Mouse (Mus musculus) urinary bladder, adult 2 months (tissue): ENCODE measurements around the gene Rnf207. TPM values are rescaled to one million over a fixed set of nuclear protein-coding genes. Genes with fewer than 3 reads are reported as not detected.
A peak's percentile ranks its signal among the peaks of the same experiment; 100 is the strongest.

ENCODE experiments used
- DNase-seq: peaks from one replicate; pipeline ENCODE4 v3.0.0; 2022; ENCODE audit warnings: low spot score
- polyA plus RNA-seq: library from polyadenylated mRNA; depleted of rRNA; stranded (reverse); fragments of >200 nt; gene quantifications from 2 replicates; pipeline ENCODE4 v1.2.3, GENCODE M21; 2012; rRNA removed

Rnf207 gene
- polyA plus RNA-seq: 28.0 and 34.9 TPM in 2 replicates

DNA sequence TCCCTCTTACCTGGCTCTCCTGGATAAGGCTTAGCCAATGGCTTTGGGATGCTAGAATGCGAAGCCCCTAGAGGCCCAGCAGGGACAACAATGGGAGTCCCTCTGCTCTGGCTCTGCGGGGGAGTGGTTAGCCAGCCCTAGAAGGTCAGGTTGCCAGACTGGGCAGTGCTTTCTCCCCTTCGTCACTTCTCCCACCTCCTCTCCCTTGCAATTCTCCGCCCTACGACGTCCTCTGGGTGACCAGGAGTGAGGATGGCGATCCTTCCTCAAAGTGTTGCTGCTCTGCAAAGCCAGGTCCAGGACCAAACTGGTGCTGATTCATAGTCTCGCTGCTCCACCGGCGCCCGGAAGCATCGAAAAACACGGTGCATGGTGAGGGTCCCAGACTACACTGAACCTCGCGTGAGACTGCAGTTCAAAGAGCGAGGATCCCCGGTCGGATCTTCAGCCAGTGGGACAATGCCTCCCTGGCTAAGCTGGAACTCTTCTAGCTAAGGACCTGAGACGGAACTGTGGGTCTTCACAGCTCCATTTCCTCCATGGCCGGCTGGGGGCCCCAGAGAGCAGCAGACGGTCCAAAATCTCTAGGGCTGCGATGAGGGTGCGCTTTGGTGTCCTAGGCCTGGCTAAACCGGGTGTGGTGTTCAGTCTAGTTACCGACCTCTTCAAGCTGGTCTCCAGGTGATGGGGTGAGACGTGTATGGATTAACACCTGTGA is at the start of gene Rnf207:
Rnf207 (minus strand) TSS at position 477 of the 718 bp plus-strand sequence.
- DNase-seq: peak; percentile 40

DNA sequence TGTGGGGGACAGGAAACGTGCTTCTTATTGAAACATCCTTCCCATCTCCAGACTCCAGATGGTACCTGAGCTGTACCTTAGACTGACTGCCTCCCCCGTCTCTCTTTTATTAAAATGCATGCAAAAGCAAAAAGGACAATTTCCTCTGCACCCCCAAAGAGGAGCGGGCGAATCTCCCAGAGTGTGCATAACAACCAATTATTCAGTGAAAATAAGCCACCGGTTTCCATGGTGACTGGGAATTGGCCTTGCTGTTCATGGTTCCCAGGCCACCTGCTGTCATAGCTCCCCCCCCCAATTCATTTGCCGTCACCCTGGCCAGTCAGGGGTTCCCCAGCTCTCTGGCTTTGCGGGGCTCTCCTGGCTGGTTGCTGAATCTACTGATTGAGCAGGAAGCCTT is 46.4 kb upstream of the Rnf207 start:
- no peak for DNase-seq

DNA sequence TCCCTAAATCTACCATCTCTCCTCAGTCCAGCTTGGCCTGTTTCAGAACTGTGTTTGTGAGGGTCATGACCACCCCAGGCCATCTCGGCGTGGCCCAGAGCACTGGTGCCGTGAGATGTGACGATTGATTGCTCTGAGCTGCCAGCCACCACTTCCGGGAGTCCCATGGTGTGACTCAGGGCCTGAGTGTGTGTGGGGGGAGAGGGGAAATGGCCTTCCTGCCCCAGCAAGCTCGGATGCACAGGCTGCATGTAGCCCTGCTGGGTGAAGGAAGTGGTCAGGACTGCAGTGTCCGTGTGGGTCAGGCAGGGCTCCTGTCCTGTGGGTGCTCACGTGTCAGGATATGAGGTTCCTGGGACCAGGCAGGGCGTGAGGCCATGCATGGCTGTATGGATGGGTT is 43.4 kb upstream of the Rnf207 start:
- DNase-seq: no peak

DNA sequence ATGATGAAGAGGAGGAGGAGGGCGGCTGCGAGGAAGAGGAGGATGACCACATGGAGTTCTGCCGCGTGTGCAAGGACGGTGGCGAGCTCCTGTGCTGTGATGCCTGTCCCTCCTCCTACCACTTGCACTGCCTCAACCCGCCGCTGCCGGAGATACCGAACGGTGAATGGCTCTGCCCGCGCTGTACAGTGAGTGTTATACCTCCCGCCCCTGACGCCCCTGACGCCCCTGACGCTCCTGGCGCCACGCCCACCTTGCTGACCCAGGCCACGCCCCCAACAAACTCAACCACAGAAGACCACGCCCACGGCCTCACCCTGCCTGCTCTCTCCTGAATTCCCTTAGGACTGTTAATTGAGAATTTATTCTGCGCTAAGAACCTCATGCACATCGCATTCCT is 42.1 kb upstream of the Rnf207 start:
- DNase-seq: no peak

DNA sequence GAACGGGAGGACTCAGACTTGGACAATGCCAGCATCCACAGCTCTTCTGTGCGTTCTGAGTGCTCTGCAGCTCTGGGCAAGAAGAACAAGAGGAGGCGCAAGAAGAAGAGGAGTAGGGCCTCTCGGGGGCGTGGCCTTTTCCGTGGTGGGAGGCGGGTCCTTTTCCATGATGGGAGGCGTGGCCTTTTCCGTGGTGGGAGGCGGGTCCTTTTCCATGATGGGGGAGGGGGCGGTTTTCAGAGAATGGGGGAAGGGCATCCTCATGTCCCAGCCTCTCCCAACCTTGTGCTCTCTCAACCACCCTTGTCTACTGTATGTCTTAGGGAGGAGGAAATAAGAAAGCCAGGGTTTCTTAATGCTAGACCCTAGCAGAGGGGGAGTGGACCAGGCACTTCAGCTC is 40.9 kb upstream of the Rnf207 start:
- no peak for DNase-seq

DNA sequence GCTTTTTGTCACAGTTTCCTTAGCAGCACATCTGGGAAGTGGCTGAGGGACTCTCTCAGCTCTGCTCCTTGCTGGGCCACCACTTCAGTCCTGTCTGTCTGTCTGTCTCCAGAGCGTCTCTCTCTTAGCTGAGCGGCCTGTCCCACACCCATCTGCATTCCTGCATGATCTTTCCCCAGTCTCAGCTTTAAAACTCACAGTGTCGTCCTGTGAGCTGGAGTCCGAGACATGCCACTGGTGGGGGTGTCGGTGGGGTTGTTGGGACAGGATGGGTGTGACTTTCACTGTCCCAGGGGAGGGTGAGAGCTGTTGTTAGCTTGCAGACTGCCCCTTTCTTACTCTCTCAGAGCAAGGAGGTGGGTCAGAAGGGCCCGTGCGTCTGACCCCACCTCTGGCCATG is 36.9 kb upstream of the Rnf207 start:
- DNase-seq: no peak

DNA sequence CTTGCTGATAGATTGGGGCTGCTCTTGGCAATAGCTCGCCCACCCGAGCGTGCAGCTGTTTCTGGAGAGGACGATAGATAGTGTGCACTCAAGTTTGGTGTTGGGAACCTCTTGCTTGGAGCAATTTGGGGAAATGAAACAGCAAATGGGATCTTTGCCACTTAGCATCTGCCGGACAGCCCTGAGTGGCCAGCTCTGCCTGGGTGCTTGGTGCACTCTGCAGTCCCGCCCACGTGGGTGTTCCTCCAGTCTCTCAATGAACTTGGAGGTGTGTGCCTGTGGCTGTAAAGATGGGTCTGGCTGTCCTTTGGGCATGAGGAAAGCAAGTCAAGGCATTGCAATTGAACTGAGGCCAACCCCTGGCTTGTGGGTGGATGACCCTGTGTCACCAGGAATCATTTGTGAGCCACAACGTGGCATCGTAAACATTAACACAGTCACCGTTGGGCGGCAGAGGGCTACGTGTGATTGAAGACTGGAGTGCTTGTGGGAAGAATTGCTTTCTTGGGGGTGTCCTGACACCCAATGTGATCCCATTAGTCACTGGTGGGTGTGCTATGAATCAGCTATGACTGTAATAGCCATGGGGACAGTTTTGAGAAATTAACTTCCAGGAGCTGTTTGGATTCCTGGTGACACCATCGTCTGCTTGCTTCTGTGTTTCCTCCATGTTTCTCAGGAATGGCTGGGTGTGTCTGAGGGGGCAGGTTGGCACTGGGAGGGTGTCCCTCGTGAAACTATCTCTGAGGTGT is 35.3 kb upstream of the Rnf207 start:
- DNase-seq: no peak

DNA sequence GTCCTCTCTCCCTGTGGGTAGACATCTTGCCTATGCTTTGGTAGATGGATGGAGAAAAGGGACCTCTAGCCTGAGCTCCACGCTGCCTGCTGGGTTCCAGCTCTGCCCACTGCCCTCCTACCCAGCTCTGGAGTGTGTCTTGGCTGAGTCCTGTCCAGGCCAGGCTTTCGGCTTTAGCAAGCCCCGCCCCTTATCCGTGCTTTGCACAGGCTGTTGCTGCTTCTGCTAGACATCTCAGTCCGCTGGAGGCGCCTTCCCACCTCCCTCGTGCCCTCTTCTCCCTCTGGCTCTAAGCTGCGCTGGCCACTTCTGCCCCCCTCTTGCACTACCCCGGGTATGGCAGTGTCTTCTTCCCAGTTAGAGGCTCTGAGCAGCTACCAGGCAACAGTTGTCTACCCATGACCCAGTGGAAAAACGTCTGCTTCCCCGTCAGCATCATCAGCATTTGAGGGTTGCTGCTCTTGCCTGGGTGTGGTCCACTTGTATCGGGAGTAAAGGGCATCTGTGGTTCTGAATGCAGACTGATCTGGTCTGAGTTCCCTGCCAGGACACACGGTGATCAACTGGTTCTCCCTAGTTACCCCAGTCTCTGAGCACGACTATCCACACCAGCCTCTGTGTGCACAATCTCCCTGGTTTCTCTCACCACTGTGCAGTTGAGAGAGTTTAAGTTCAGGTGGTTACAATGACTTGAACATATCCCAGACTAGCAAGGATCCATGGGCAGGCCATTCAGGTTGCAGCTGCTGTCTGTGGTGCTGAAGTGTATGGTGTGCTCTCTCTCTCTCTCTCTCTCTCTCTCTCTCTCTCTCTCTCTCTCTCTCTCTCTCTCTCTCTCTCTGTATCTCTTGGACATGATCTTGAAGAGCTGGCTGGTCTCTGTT is 32.9 kb upstream of the Rnf207 start:
- no peak for DNase-seq

DNA sequence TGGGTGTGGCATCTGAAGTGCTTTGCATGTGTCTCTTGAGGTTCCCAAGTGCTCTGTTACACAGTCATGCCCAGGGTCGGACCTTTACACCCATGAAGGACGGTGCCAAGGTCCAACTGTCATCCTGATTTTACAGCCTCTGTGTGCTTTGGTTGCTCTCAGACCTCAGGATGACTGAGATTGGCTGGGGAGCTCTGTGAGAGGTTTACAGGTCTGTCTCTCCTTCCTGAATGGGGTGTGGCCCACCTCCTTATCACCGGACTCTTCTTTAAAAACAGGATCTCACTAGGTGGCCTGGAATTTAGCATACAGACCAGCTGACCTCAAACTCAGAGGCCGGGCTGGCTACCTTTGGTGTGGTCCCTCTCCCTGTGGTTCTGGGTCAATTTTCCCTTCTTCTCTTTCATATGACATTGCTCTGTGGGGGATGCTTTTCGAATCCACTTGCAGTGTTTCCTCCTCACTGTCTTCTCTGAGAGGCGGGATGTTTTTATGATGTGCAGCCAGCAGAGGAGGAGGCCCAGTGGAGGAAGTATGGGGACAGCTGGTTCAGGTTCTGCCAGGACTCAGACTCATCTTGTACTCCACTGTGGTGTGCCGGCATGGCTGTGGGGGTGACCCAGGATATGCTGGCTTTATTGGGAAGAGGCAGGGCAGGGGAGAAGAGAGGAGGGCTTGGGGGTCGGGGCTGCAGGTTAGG is 32.1 kb upstream of the Rnf207 start:
- DNase-seq: no peak

DNA sequence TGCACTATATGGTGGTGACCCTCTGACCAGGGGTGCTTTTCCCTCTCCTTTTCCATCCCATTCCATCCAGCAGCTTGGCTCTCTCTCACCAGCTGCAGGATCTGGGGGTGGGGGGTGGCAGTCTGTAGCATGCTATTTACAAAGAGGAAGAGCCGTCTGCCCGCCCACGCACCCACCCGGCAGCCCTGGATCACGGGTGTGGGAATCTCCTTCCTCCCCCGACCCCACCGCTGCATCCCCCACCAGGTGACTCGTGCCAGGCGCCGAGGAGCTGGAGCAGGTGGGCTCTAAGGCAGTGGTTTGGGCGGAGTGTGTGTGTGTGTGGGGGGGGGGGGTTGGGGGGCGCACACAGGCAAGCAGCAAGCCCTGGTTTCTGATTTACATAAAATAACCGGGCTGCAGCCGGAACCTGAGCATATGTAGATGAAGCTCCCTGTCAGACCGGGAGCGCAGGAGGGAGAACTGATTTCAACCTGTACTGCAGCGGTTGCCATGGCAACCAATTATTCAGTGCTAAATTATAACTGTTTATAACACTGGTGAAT is 31.1 kb upstream of the Rnf207 start:
- no peak for DNase-seq

DNA sequence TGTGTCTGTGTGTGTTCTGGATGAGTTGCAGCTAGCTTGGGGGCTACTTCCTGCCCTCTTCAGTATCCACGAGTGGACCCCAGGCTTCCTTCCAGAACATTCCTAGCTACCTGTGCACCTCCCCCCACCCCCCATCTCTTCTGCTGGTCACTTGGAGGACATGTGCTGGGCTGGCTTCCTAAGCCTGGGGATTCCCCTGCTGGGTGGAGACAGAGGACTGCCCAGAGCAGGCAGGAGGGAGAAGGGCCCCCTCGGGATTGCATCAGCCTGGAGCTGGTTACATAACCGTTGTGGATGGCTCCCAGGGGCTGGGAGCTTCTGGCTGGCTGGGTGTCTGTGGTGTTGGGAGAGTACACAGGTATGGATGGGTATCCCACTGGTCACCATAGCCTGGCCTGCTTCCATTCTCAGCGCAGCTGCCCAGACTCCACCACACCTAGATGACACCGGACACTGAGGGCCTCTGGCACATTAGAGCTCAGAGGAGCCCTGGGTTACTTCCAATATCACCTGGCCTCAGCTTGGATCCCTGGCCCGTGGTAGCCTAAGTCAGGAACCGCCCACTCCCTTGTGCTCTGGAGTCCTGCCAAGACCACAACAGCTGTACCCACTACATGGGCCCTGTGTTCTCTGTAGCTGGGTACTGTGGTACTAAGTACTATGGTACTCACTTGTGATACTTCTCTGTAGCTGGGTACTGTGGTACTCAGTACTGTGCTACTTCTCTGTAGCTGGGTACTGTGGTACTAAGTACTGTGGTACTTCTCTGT is 26.5 kb upstream of the Rnf207 start:
- no peak for DNase-seq

DNA sequence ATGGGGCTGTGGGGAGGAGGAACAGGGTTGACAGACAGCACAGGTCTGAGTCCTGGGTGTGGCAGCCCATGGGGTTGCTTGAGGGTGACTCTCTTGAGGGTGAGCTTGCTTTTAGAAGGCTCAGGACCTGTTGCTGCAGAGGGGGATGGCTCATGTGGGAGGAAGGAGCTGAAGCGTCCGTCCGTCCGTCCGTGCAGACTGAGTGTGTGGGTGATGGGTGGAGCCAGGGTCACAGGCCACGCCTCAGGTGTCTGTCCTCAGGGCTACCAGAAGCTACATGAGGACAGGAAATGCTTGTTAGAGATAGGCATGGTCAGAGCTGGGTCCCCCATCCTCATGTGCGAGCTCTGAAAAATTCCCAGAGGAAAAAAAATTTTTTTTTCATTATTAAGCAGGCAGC is 25.9 kb upstream of the Rnf207 start:
- DNase-seq: no peak

DNA sequence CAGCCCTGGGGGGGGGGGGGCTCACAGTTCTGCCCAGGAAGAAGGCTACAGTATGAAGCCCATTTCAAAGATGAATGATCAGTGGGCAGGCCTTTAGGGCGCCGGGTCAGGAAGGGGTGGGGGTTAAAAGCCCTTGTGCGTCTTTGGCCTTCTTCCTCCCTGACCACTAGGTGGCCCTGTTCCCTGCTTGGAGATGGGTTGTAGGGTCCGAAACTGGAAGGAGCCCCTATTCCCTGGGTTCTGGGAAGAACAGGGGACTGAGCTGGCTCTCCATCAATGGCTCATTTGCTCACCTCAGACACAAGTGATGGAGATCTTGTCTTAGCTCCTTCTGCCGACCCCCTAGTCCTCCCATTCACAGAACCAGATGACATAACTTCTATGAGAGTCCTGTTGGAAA is 24.5 kb upstream of the Rnf207 start:
- no peak for DNase-seq

DNA sequence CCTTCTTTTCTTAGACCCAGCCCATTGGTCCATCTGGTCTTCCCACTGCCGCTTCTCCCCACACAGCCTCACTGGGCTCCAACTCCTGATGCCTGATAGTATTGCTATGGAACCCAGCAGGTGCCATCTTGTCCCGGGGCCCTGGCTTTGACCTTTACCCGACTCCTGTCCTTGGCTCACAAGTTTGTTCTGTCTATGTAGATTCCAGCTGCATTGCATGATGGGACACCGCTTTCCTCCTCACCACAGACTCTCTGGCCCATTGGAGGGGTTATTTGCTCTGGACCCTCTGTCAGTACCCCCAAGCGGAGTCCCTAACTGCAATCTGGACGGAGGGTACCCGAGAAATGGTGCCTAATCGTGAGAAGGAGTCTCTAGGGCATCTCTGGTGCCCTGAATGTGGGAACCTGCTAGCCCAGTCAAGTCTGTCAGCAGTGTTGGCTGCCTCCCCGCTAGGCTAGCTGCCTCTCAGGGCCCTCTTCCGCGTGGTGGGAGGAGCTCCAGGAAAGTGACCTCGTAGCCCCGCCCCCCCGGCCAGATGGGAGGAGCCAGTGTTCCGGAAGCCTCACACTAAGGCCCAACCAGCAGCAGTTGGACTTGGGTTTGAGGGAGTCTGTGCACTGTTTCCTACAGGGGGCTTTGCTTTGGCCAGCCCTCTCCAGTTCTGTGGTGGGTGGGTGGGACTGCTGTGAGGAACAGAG is 21.9 kb upstream of the Rnf207 start:
- no peak for DNase-seq

DNA sequence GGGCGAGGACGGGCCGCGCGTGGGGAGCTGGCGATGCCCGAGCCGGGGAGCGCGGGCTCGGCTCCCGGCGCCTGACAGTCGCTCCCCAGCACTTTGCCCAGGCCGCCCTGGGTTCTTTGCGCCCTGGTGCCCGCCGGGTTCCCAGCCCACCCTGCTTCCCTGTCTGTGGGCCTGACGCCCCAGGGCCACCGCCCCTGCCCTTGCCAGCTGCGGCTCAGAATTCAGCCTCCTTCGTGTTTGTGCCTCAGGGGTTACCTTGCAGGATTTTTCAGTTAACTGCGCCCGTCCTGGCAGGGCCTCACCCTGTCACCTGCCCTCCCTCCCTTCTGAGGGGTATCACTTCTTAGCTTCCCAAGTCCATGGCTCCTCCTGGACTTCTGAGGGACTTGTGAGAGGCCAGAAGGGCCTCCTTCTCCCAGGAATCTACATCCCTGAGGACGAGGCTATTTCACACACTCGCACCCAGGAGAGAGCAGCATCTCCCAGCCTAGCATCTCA is 20.5 kb upstream of the Rnf207 start:
- DNase-seq: no peak

DNA sequence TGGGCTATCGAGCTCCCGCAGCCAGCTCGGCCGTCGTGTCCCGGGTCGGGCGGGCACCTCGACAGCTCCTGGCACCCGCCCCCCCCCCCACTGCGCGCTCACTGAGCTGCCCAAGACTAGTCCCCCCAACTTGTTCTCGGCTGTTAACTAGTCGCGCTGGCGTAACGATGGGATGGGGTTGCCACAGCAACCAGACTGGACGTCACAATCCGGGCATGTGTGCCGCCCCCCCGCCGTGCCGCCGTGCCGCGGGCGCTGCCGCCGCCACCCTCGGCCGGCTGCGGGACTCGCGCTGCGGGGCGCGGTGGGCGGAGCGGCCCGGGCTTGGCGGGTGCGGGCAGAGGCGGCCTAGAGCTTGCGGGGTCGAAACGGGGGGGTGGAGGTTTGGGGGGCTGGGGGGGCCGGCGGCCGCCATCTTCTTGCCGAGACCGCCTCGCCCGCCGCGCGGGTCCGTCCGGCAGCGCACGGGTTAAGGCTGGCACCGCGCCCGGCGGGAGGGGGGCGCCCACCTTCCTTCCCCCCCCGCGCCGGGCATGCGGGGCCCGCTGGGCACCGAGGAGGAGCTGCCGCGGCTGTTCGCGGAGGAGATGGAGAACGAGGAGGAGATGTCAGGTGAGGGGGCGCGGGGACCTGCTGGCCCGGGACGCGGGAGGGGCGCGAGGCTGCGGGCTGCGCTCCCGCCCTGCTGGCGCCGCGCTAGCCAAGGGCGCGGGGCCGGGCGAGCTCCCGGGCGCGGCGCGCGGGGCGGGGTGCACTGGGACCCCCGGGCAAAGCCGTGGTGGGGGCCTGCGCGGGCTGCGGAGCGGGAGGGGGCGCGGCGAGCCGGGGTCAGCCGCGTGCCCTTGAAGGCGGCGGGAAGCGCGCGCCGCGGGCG is 19.9 kb upstream of the Rnf207 start, which contains the start of gene Chd5:
Chd5 (plus strand) TSS at position 233 of the 874 bp plus-strand sequence.
- no peak for DNase-seq

DNA sequence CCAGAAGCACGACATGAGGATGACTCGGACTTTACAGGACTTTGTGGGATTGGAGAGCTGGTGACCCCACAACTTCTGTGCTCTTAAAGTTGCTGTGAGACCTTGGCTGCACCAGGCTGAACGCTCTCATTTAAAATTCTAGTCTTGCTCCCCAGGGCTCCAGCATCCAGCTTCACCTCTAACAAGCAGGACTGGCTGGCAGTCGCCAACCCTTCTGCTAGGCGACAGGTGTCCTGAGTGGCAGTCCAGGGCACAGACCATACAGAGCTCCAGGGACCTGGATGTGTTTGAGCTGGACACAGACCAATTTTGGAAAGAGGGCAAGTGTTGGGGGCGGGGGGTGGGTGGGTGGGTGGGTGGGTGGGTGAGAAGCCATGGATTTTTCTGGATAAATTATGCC is 19.0 kb upstream of the Rnf207 start:
- DNase-seq: no peak

DNA sequence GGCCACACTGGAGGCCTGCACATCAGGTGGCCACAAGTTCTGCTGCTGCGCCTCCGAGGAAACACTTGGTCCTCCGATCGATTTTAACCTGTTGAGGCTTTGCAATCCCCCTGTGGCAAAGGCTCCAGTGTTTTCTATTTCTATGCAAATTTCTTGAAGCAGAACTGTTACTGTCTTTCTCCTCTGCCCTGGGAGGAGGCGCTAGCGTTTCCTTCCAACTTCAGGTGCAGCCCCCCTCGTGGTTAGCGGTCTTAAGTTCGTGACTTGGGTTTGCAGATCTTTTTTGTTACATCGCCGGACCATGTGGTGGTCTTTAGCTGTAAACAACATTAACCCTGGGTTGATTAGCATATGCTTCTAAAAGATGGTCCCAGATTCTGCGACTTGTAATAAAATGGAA is 14.8 kb upstream of the Rnf207 start:
- DNase-seq: no peak

DNA sequence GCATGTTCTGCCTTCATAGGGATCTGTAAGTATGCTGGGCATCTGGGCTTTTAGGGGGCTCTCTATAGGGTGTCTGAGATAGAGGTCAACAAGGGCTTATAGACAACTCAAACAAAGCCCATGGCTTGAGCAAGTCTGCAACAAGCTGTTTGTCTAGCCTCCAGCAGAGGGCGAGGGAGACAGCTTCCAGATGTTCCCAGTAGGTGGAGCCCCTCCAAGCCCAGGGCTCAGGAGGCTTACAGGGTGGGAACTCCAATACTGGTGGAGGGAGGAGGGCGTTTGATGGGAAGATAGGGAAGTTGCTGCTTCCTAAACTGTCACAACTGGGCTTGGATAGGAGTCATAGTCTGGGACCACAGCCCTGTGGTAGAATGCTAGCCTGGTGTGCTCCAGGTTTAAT is 14.2 kb upstream of the Rnf207 start:
- no peak for DNase-seq
